Mouse (Mus musculus) c-Kit-negative CD71-positive TER-119-positive erythroid progenitor cells, embryonic 14.5 days (primary cell): ENCODE data around the gene Ryr3.

ENCODE experiments used
- DNase-seq: peaks from one replicate; pipeline ENCODE4 v3.0.0-alpha.2; 2013; ENCODE audit warnings: low read depth, low spot score

The Ryr3 gene

DNA sequence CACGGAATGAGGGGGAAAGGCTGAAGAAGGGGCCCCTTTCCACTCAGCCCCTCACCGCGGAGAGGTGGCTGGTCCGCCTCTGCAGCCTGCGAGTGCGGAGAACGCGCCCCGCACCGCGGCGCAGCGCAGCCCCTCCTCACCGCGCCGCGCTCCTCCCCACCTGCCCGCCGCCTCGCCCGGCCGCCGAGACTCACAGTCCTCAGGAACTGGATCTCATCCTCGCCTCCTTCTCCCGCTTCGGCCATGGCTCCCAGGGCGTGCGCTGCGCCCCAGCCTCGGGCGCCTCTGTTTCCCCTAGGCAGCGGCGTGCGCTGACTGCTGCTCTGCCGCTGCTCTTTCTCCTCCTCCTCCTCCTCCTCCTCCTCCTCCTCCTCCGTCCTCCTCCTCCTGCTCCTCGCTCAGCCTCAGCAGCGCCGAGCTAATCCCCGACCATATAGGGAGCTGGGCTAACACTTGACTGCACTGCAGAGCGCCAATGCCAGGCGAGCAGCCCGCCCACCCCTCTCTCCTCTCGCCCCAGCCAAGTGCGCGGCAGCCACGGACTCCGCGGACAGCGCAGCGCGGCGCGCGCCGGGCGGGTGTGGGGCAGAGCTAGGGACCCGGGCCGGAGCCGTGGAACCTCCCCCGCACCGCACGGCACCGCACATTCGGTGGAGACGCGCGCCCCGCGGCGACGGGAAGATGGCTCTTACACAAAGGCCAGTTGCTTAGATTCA, at the start of gene Ryr3:
TSS of gene Ryr3 (minus strand) at position 351 of the 716 bp plus-strand sequence.
- no peak for DNase-seq

DNA sequence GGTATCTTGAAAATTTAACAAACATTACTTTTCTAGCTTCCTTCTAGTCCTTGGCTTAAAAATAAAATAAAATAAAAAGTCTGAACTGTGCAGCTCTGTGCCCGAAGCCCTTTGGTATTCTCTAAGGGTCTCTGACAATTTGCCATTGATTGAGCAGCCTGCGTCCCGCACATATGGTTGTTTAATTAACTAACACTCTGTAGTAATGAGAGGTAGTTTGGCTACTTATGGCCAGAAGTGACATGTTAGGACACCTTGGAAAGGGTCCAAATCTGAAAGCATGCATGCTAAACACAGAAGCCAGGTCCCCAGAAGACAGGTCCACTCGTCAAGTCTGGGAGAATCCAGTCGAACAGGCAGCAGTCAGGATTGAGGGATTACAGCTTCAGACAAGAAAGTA, 22.0 kb upstream of the Ryr3 start:
- no peak for DNase-seq

- no peak for DNase-seq
Measured at GRCm38 (mm10) chr2:113236993-113237392, 20.1 kb upstream of the Ryr3 start.

GRCm38 (mm10) chr2:113234559-113234958, 17.7 kb upstream of the Ryr3 start:
- no peak for DNase-seq

DNA sequence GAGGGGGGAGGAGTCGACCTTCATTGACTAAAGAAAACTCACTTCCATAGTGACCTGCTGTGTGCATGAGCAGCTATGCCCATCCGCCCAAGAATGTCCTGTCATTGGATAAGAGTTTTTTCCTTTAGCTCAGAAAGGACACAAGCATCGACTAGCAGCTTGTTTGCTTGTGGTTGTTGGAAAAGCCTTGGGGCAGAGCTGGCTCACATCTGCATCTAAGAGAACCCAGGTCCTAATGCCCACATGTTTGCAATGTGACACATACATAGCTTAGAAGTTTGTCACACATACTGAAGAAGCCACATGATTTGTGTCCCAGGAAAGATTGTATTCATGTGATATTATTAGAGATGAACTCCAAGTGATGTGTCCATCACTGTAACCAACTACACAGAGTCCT, 16.5 kb upstream of the Ryr3 start:
- DNase-seq: no peak

GRCm38 (mm10) chr2:113216105-113216745, 671 bp downstream of the Ryr3 start:
- no peak for DNase-seq

DNA sequence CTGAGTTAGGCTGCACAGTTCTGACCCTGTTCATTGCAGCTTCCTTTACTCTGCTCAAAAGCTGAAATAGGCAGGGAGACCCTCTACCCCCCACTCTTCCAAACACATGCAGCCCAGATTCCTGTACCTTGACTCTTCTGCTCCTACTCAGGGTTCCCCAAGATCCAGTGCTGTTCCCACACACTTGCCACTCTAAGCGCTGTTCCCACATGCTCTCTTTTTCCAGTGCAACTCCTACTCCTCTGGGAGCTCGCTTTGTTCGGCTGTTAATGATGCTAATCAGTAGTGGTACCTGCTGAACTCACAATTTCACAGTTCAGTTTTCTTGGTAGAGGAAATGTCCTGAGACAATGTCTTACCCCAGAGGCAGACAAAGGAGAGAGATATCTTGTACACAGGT, 6.9 kb downstream of the Ryr3 start:
- no peak for DNase-seq

DNA sequence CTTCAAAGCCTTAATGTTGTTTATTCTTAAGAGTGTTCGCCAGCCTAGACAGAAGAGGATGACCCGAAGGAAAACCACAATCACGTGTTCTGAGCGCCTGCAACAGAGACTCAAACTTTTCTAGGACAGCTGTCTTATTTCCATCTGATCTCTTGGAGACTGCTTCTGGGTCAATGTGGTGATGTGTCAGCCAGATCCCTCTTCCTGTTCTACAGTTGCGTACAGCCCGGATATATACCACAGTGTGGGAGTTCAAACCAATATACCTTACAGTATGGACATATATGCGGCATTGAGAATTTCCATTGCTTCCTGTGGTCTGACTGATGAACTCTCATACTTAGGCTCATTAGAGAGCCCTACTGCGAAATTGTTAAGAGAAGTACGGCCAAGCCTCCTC, 7.6 kb downstream of the Ryr3 start:
- DNase-seq: no peak

- no peak for DNase-seq
Measured at GRCm38 (mm10) chr2:113202857-113203256, 14.0 kb downstream of the Ryr3 start.

DNA sequence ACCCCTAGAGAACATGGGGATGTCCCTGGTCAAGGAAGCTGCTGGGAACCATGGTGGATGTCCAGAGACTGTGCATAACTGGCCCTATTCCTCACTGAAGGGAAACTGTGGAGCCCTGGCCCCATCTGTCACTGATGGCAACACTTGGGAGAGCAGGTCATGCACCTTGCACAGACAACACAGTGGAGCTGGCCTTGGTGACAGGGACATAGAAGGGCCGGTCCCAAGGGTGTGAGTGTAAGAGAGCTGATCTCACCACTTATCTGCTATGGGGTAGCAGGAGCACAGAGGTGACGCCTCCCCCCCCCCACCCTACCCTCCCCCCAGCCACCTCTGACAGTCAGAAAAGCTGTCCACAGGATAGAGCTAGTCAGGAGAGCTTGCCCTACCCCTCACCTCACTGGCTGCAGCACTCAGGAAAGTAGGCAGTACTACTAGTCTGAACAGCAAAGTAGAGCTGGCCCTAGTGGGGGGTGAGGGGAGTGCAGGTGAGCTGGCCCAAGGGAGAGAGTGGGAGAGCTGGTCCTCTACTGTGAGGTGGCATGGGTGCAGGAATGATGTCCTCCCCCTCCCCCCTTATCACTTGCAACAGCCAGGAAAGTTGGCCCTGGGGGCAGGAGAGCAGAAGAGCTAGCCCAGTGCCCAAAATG, 17.7 kb downstream of the Ryr3 start:
- no peak for DNase-seq

GRCm38 (mm10) chr2:113187158-113187557, 29.7 kb downstream of the Ryr3 start:
- DNase-seq: no peak

GRCm38 (mm10) chr2:113181701-113182100, 35.2 kb downstream of the Ryr3 start:
- no peak for DNase-seq

GRCm38 (mm10) chr2:113178047-113178446, 38.8 kb downstream of the Ryr3 start:
- DNase-seq: no peak

GRCm38 (mm10) chr2:113176337-113176736, 40.6 kb downstream of the Ryr3 start:
- no peak for DNase-seq

DNA sequence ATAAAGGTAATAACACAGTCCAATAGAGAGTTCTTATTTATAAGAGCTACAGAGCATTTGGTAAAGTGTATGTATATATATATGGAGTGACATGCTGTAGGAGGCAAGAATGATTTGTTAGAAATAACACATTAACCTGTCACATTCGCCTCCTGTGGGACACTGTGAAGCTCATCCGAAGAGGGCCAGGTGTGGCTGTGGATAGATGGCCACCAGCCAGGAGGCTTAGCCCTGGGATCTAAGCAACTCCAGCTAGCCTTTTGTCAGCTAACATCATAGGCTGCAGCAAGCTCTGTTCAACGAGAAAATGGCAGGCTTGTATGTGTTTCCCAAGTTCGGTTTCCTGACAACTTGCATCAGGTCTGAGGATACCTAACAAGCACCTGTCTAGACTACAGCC, 48.8 kb downstream of the Ryr3 start:
- DNase-seq: no peak

DNA sequence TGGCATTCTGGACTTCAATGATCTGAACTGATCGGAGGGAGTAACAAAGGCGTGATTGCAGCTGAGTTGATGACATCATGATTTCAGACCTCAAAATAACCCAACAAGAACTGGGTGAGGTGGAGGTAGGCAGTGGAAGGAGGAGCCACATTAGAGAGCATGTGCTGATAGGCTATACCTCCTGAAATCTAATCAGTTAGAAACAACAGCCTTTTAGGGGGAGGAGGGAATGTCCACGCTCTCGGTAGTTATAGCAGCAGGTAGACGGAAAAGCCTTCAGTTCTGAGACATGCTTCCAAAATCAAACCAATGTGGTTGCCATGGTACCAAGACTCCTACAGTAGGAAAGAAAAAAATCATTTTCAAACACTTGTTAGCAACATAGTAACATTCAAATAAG, 55.4 kb downstream of the Ryr3 start:
- no peak for DNase-seq

GRCm38 (mm10) chr2:113137766-113138165, 79.1 kb downstream of the Ryr3 start:
- DNase-seq: no peak

DNA sequence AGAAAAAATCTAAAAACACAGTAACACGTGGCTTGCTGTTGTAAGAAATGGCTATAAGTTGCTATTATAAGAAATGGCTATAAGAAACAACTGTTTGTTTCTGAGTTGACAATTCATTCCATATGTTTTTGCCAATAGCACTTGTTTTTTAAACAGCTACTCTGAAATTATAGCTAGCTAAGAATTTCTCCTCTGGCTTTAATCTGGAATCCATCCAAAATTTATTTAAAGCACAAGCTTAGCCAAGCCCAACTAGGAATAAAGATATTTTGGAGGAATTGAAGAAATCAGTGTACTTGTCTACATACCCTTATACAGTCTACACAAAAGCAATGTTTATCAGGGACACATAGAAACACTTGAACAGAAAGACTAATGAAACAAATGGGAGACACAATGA, 93.4 kb downstream of the Ryr3 start:
- no peak for DNase-seq

DNA sequence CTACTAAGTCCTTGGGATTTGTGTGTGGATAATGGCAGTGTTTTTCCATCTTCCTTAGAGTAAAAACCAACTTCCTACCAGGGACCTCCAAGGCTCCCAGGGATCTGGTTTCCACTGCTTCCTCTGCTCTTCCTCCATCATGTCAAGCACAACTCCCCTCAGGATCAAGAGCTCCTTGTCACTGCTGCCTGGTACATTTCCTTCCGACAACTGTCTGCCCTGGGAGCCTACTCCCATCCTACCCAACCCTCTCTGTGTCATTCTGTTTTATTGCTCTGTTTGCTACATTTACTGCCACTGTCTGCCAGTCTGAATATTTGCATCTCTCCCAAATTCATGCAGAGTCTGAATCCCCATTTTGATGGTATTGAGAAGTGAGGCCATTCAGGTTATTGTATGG, 97.8 kb downstream of the Ryr3 start:
- no peak for DNase-seq

DNA sequence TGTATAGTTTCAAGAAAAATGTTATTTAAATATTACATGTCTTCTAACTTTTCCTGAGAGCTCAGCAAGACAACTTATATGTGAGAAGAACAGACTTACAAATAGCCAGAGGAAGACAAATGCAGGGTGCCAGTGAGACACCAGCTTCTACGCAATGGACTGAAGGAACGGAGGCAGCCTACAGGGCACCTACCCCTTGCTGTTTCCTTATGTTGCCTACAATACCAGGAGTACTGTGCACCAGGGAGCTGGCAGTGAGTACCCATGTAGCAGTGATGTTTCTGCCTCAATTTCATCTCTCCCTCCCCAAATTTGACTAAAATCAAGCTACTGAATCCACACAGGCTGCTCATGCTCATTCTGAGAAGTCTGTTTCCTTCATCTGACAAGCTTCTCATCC, 100.1 kb downstream of the Ryr3 start:
- no peak for DNase-seq

- DNase-seq: no peak
Measured at GRCm38 (mm10) chr2:113115897-113116283, 101.0 kb downstream of the Ryr3 start.

DNA sequence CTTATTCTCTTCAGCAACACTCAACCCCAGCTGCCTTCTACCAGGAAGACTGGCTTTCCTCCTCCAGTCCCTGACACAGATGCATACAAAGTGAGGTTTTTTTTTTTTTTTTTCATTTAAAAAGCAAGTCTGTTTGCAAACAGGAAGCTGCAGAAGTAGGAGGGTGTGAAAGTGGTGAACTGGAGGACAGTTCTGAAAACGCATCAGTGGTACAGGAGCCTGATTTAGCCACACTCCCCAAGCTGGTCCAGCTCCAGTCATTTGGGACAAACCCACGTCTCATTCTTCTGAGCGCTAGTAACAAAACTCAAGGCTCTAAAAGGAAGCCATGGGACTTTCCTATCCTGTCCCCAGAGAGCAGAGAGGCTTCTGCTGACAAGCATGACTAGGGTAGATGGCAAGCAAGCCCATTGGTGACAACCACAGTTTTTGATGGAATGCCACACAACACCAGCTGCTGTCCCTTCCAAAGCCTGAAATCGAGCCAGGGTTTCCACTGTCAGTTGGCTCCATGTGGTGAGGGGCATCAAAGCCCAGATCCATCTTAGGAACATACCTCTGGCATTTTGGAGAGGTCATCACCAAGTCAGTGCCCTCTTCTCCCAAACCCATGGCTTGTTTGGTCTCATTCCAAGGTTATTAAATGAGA, 101.5 kb downstream of the Ryr3 start:
- DNase-seq: no peak

DNA sequence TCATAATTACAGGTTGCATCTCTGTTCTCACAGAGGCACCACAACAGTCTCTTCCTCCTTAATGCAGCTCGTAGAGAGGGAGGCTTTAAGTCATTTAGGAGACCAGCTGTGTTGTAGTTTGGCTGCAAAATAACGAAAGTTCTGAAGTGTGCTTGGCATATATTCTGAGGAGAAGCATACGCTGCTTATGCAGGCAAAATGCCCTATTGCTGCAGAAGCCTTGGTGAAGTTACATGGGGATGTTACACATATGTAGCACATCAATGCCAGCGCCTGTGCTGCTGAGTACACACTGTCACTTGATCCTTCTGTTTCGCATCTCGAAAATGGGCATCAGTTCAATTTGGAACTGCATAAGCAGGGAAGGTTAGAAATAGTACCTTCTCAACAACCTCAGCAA, 112.3 kb downstream of the Ryr3 start:
- no peak for DNase-seq
